Mouse (Mus musculus): Measurements from ENCODE around the gene Rnf123.
A peak's percentile ranks its signal among the peaks of the same experiment; 100 is the strongest.

Rnf123 gene

DNA sequence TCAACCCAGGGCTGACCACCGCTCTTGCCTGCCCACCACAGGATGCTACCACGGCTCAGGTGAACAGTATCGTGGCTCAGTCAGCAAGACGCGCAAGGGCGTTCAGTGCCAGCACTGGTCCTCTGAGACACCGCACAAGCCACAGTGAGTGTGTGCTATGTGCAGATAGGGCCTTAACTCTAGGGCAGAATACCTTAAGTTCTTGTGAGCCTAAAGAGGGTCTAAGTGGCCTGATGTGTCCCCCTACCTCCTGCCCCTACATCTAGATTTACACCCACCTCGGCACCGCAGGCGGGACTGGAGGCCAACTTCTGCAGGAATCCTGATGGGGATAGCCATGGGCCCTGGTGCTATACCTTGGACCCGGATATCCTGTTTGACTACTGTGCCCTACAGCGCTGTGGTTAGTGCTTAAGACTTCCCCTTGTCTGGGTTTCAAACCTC, at the start of gene Rnf123:
TSS of gene Rnf123 (minus strand) at position 359 of the 444 bp plus-strand sequence.
- DNase-seq (ENCODE audit: extremely low read depth, insufficient read length, low spot score) = no peak

DNA sequence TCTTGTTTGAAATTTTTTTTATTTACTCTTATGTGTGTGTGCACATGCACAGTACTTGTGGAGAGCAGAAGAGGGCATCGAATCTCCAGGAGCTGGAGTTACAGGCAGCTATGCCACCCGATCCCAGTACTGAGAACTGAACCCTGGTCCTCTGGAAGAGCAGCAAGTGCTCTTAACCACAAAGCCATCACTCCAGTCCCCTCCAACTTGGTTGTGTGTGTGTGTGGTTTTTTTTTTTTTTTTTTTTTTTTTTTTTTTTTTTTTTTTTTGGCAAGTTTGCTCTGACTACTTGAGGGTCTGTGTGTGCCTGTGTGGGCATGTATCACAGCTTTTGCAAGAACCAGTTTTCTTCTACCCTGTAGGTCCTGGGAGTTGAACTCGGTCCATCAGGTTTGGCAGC, 49.2 kb upstream of the Rnf123 start:
- no peak for DNase-seq (ENCODE audit: extremely low read depth, insufficient read length, low spot score)

- DNase-seq (ENCODE audit: extremely low read depth, insufficient read length, low spot score) = no peak
Measured at GRCm38 (mm10) chr9:108131502-108131901, 48.4 kb upstream of the Rnf123 start.

- DNase-seq (ENCODE audit: extremely low read depth, insufficient read length, low spot score) = no peak
Measured at GRCm38 (mm10) chr9:108129042-108129948, 46.1 kb upstream of the Rnf123 start.

DNA sequence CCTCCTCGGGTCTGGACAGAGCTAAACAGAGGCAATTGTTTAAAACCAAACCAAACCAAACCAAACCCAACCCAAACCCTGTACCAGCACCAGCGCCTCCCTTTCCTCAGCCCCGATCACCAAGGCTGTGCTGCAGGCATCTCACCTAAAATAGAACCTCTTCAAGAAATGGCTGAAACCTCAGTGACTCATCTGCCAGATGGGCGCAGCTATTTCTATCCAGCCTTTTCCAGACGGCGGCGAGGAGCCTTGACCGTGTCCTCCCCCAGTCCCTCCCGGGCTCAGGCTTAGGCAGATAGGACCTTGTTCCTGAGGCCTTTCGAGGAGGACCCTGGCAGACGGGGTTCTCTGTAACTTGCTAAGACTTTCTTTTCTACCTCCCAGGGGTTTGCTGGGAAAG, 45.1 kb upstream of the Rnf123 start:
- DNase-seq (ENCODE audit: extremely low read depth, insufficient read length, low spot score) = peak; percentile 71

DNA sequence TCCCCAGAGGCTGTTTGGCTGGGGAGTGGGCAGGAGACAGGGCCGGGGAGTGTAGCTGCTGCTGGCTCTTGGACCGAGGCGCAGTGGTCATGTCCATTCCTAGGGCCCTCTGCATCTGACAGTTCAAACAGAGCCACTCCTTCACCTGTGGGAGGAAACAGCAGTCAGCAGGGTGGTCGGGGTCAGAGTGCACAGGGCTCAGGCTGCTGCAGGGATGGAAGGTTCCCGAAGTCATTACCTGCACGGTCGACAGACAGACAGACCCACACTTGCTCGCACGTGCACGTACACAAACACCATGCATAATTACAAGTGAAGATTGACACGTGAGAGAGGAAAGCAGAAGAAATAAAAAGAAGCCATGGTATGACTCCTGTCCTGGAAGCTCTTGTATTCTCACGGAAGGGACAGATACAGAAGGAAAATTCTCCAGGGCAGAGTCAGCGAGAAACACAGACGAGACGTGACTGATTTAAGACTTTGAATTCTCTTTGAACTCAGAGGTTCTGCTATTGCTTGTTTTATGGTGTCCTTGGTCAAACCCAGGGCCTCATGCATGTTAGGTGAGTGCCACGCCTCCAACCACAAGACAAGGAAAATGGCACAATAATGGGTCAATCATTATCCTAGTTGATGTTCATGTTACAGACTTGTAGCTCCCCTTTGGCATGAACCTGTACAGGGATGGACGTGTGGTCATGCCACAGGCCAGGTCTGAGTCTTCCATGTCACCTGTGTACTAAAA, 43.5 kb upstream of the Rnf123 start:
- DNase-seq (ENCODE audit: extremely low read depth, insufficient read length, low spot score) = no peak

DNA sequence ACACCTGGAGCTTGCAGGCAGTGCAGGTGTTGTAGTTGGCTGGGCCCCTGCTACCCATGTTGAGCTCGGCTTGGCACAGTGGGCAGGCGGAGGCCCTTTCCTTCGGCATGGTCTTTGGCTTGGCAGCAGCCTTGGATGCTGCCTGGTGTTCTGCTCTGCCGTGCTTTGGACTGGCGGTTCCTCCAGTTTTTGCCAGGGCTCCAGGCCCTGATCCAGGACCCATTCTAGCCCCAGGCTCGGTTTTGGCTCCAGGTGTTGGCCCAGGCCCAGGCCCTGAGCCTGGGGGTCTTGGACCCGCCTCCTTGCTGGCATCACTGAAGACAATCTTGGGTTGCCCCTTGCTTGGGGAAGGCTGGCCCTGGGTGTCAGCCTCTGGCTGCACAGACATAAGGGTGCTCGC, 42.6 kb upstream of the Rnf123 start:
- no peak for DNase-seq (ENCODE audit: extremely low read depth, insufficient read length, low spot score)

GRCm38 (mm10) chr9:108123916-108124315, 40.8 kb upstream of the Rnf123 start:
- no peak for DNase-seq (ENCODE audit: extremely low read depth, insufficient read length, low spot score)

DNA sequence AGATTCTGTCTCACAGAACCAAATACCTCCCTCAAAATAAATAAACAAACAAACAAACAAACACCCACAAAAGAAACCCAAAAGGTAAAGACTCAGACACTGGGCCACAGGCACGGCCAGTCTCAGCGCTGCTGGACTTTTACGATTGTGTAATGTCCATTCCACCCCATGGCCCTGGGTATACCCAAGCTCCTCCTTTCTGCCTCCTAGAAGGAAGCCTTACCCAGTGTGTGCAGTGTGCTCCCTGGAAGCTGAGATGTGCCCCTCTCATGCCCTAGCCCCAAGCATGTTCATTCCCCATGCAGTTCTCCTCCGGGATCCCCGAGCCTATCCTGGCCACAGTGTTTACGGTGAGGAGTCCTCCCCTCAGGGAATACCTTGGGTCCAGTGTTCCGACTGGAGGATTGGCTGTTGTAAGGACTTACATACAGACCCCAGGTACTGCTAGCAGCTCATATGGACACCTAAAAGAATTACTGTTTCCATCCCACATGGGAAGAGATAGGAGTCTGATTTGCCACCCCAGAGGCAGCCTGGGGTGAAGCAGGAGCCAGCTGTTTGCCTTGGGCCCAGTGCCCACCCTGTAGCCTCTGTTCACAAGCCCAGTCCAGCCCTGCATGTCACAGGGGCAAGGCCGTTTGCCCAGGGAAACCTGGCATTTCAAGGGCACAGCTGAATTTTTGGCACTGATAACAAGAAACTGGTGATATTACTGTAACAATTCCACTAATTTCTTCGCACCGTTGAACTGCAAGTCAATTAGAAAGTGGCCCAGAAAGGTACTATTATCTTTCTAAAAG, 38.2 kb upstream of the Rnf123 start:
- peak; percentile 52 for DNase-seq (ENCODE audit: extremely low read depth, insufficient read length, low spot score)

GRCm38 (mm10) chr9:108120671-108121070, 37.5 kb upstream of the Rnf123 start:
- peak; percentile 75 for DNase-seq (ENCODE audit: extremely low read depth, insufficient read length, low spot score)

- DNase-seq (ENCODE audit: extremely low read depth, insufficient read length, low spot score) = peak; percentile 77
Measured at GRCm38 (mm10) chr9:108119891-108120411, 36.8 kb upstream of the Rnf123 start.

- no peak for DNase-seq (ENCODE audit: extremely low read depth, insufficient read length, low spot score)
Measured at GRCm38 (mm10) chr9:108117143-108117542, 34.0 kb upstream of the Rnf123 start.

DNA sequence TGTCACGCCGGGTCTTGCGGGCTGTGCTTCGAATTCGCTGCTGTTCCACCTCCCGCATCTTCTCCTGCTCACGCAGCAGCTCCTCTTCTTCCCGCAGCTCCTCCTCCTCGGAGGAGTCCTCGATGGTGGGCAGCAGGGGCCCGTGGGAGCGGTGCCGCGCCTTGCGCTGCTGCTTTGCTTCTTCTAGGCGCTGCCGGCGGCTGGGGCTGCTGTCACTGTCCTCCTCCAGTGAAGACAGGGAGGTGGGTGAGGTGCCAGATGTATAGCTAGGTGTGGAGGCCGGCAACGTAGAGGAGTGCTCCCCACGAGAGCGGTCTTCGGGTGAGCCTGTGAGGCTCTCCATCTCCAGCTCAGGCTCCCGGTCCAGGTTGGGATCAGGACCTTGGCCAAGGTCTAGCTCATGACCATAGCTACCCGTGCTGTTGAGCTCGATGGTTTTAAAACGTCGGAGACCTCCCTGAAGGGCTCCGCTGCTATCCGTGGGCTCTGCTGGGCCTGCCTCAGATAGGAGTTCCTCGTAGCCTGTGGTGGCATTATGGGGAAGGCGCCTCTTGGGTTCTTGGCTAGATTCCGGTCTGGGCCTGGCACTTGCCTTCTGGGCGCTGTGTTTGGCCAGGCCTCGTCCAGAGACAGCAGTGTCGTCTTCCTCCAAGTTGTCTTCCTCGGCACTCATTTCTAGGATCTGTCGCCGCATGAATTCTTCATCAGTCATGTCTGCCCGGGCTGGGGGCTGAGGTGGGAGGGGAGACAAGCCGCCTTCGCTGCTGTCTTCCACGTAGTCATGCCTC, 32.3 kb upstream of the Rnf123 start:
- no peak for DNase-seq (ENCODE audit: extremely low read depth, insufficient read length, low spot score)

DNA sequence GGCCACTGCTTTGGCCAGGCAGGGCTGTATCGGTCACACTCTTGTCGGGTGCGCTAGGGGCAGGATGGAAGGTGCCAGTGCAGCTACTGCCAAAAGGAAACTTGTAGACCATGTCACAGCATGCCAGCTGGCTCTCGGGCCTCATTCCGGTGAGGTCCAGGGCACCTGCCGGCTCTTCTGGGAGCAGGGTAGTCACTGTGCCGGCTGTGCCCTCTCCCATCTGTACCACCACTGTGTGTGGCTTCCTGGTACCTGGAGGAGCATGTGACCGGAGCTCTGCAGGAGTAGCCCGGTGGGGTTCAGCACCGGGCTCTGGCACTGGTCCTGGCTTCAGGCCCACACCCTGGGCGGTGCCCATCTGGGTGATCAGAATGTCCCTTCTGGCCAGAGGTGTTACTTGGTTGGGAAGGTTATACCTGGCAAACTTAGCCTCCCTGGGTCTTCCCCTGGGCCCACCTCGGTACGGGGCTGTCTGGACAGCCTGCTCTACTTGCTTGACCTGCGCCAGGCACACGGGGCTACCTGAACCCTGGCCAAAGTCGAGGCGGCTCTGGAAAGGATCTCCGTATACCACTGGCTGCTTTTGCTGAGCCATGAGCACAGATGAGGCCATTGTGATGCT, 29.7 kb upstream of the Rnf123 start:
- no peak for DNase-seq (ENCODE audit: extremely low read depth, insufficient read length, low spot score)

DNA sequence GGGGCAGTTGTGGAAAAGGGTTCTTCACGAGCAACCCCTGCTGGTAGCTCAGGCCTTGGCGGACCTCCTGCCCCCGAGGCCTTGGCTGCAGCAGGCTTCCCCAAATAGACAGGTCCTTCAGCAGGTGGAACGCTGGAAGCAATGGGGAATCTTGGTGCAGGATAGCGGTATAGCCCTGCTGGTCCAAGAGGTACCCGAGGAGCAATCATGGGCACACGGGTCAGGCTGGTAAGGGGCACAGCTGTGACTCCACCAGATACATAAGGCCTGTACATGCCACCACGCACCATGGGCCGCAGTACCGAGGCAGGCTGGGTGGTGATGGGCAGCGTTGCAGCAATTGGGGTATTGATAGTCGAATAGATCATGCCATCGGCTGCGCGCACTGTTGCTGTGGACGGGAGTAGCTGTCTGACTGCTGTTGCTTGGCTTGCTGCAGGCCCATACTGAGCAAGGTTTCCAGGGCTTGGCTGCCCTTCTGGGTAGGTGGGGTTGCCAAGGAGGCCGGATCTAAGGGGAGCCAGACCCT, 28.5 kb upstream of the Rnf123 start:
- no peak for DNase-seq (ENCODE audit: extremely low read depth, insufficient read length, low spot score)

- no peak for DNase-seq (ENCODE audit: extremely low read depth, insufficient read length, low spot score)
Measured at GRCm38 (mm10) chr9:108111101-108111592, 28.0 kb upstream of the Rnf123 start.

DNA sequence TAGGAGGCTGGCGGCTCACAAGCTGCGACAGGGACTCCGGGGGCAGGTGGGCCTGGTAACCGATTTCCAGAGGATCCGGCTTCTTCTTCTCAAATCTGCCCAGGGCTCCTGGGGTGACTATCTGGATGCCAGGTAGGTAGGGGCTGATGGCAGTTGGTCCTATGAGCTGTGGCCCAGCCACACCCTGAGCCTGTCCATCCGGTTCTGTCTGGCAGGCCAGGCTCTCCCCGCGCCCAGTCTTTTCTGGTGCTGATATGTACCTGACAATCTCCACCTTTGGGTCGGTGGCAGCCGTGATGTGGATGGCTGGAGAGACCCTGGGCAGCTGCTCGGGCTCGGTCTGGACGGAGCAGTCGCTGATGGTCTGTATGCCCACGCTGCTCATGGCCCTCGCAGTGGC, 27.0 kb upstream of the Rnf123 start:
- no peak for DNase-seq (ENCODE audit: extremely low read depth, insufficient read length, low spot score)

- no peak for DNase-seq (ENCODE audit: extremely low read depth, insufficient read length, low spot score)
Measured at GRCm38 (mm10) chr9:108107867-108108266, 24.7 kb upstream of the Rnf123 start.

GRCm38 (mm10) chr9:108106090-108106489, 22.9 kb upstream of the Rnf123 start:
- no peak for DNase-seq (ENCODE audit: extremely low read depth, insufficient read length, low spot score)
